Mouse (Mus musculus) myocyte (in vitro differentiated cells): ENCODE measurements around the gene Tssk3. TPM values are rescaled to one million over a fixed set of nuclear protein-coding genes. Genes with fewer than 3 reads are reported as not detected.

Experiments
- H3K27me3 ChIP-seq: one replicate; pipeline ENCODE4 v1.6.1; 2011; ENCODE audit not compliant: control insufficient read depth, insufficient read depth, insufficient read length
- H3K36me3 ChIP-seq: one replicate; pipeline ENCODE4 v1.6.1; 2011; ENCODE audit not compliant: control insufficient read depth, insufficient read depth
- H3K4me2 ChIP-seq: one replicate; pipeline ENCODE4 v1.6.1; 2011; ENCODE audit warnings: low read depth, control low read depth
- H3K4me3 ChIP-seq: one replicate; pipeline ENCODE4 v1.5.1; 2011; ENCODE audit warnings: mild to moderate bottlenecking, control low read depth, moderate library complexity
- H3K79me2 ChIP-seq: one replicate; pipeline ENCODE4 v1.6.1; 2011; ENCODE audit not compliant: control insufficient read depth, insufficient read depth
- H3ac ChIP-seq: one replicate; pipeline ENCODE4 v1.6.1; 2011; ENCODE audit not compliant: control insufficient read depth, insufficient read length
- CEBPB ChIP-seq: IDR thresholded peaks from 2 replicates; pipeline ENCODE4 v1.6.1; 2011; ENCODE audit warnings: mild to moderate bottlenecking, moderate library complexity; ENCODE audit not compliant: poor library complexity, insufficient read depth, severe bottlenecking
- E2F4 ChIP-seq: IDR thresholded peaks from one replicate; pipeline ENCODE4 v1.6.1; 2011; ENCODE audit warnings: mild to moderate bottlenecking, control low read depth, moderate library complexity; ENCODE audit not compliant: insufficient read depth
- MAX ChIP-seq: IDR thresholded peaks from one replicate; pipeline ENCODE4 v1.6.1; 2011; ENCODE audit warnings: low read depth, mild to moderate bottlenecking, control low read depth
- MYOD1 ChIP-seq, 3 experiments: IDR thresholded peaks; one replicate each; pipeline ENCODE4 v1.6.1; 2011; ENCODE audit warnings: control low read depth in 2 of 3, low read depth in 2 of 3, mild to moderate bottlenecking in 2 of 3, moderate library complexity in 1 of 3; ENCODE audit not compliant: insufficient read length in 2 of 3, control insufficient read depth in 1 of 3
- MYOG ChIP-seq, 3 experiments: IDR thresholded peaks; one replicate each; pipeline ENCODE4 v1.6.1; 2011; ENCODE audit warnings: control low read depth in 2 of 3, low read depth in 2 of 3, mild to moderate bottlenecking in 2 of 3; ENCODE audit not compliant: insufficient read length in 2 of 3, control insufficient read depth in 1 of 3, insufficient read depth in 1 of 3
- POLR2A ChIP-seq: IDR thresholded peaks from one replicate; pipeline ENCODE4 v1.6.1; 2011; ENCODE audit warnings: low read depth, mild to moderate bottlenecking, control low read depth, moderate library complexity; ENCODE audit not compliant: insufficient read length
- POLR2AphosphoS2 ChIP-seq: IDR thresholded peaks from one replicate; pipeline ENCODE4 v1.6.1; 2011; ENCODE audit warnings: low read depth, control low read depth; ENCODE audit not compliant: insufficient read length
- REST ChIP-seq: IDR thresholded peaks from one replicate; pipeline ENCODE4 v1.6.1; 2011; ENCODE audit warnings: mild to moderate bottlenecking, control low read depth, moderate library complexity; ENCODE audit not compliant: insufficient read depth, insufficient read length
- SRF ChIP-seq: IDR thresholded peaks from one replicate; pipeline ENCODE4 v1.6.1; 2011; ENCODE audit warnings: low read depth; ENCODE audit not compliant: control insufficient read depth, insufficient read length
- TCF12 ChIP-seq: IDR thresholded peaks from one replicate; pipeline ENCODE4 v1.6.1; 2011; ENCODE audit warnings: mild to moderate bottlenecking, control low read depth; ENCODE audit not compliant: poor library complexity, insufficient read depth, severe bottlenecking
- TCF3 ChIP-seq: IDR thresholded peaks from one replicate; pipeline ENCODE4 v1.6.1; 2011; ENCODE audit warnings: low read depth, control low read depth; ENCODE audit not compliant: insufficient read length
- USF1 ChIP-seq: IDR thresholded peaks from one replicate; pipeline ENCODE4 v1.6.1; 2011; ENCODE audit warnings: low read depth, mild to moderate bottlenecking, control low read depth, moderate library complexity
- polyA plus RNA-seq: library from polyadenylated mRNA; unstranded; fragments of >200 nt; fragmentation: generic; extraction: Trizol; gene quantifications from one replicate; pipeline ENCODE4 v1.2.1, GENCODE M21; 2012; ENCODE audit warnings: missing spikeins

Tssk3 gene
- polyA plus RNA-seq, 1 experiment, result not detected

- TF ChIP-seq REST (no peak), MYOD1 (IDR thresholded peaks at IDR 0.05; ENCODE audit: control insufficient read depth in 1 of 3, insufficient read length in 2 of 3, low read depth in 2 of 3) (no peak), POLR2AphosphoS2 (no peak), MYOG (IDR thresholded peaks at IDR 0.05; ENCODE audit: control insufficient read depth in 1 of 3, insufficient read depth in 1 of 3, insufficient read length in 2 of 3, low read depth in 2 of 3) (no peak), MAX (no peak), POLR2A (no peak), E2F4 (no peak), TCF12 (no peak), CEBPB (no peak), SRF (no peak), TCF3 (no peak), USF1 (no peak)
- Histone ChIP-seq H3K4me2 (no peak overlapping the region), H3K4me3 (no peak overlapping the region), H3K27me3 (no peaks in the 10 kb centered on the region), H3K36me3 (no peaks in the 10 kb centered on the region), H3K79me2 (no peaks in the 10 kb centered on the region), H3ac (no peak overlapping the region)
Observed at GRCm38 (mm10) chr4:129507434-129508236, 16.8 kb upstream of the Tssk3 start.

- Histone ChIP-seq H3K27me3 (no peaks in the 10 kb centered on the region), H3K79me2 (no peaks in the 10 kb centered on the region), H3K36me3 (no peaks in the 10 kb centered on the region), H3K4me2 (no peak overlapping the region), H3K4me3 (no peak overlapping the region), H3ac (no peak overlapping the region)
- no peak for TF ChIP-seq REST
- no peak for TF ChIP-seq POLR2AphosphoS2
Observed at GRCm38 (mm10) chr4:129505511-129505910, 14.7 kb upstream of the Tssk3 start.

- no peak overlapping the region for H3K4me2 ChIP-seq
- H3K36me3 ChIP-seq, result no peaks in the 10 kb centered on the region
- H3K79me2 ChIP-seq, result no peaks in the 10 kb centered on the region
- H3K4me3 ChIP-seq, result no peak overlapping the region
- no peak for TF ChIP-seq MAX
- no peak for TF ChIP-seq E2F4
- TF ChIP-seq MYOG (IDR thresholded peaks at IDR 0.05; ENCODE audit: control insufficient read depth in 1 of 3, insufficient read depth in 1 of 3, insufficient read length in 2 of 3, low read depth in 2 of 3), result no peak
- TF ChIP-seq TCF3, result no peak
- H3K27me3 ChIP-seq, result no peaks in the 10 kb centered on the region
- H3ac ChIP-seq, result no peak overlapping the region
Observed at GRCm38 (mm10) chr4:129502901-129503444, 12.2 kb upstream of the Tssk3 start.

GRCm38 (mm10) chr4:129502327-129502888 lies 11.6 kb upstream of the Tssk3 start:
- Histone ChIP-seq H3K36me3 (no peaks in the 10 kb centered on the region), H3K4me3 (no peak overlapping the region), H3ac (no peak overlapping the region), H3K27me3 (no peaks in the 10 kb centered on the region), H3K4me2 (no peak overlapping the region), H3K79me2 (no peaks in the 10 kb centered on the region)
- TF ChIP-seq E2F4 (no peak), MYOD1 (IDR thresholded peaks at IDR 0.05; ENCODE audit: control insufficient read depth in 1 of 3, insufficient read length in 2 of 3, low read depth in 2 of 3) (no peak), TCF3 (no peak)

- Histone ChIP-seq H3K36me3 (no peaks in the 10 kb centered on the region), H3K79me2 (no peaks in the 10 kb centered on the region), H3K4me2 (peak overlapping the region; percentile 8), H3ac (no peak overlapping the region), H3K27me3 (no peaks in the 10 kb centered on the region), H3K4me3 (no peak overlapping the region)
- TF ChIP-seq MAX (no peak), USF1 (no peak), REST (no peak), POLR2A (no peak), TCF12 (no peak), CEBPB (no peak), E2F4 (no peak), POLR2AphosphoS2 (no peak), MYOG (IDR thresholded peaks at IDR 0.05; ENCODE audit: control insufficient read depth in 1 of 3, insufficient read depth in 1 of 3, insufficient read length in 2 of 3, low read depth in 2 of 3) (no peak), MYOD1 (IDR thresholded peaks at IDR 0.05; ENCODE audit: control insufficient read depth in 1 of 3, insufficient read length in 2 of 3, low read depth in 2 of 3) (no peak), TCF3 (no peak), SRF (no peak)
Observed at GRCm38 (mm10) chr4:129500607-129501566, 10.1 kb upstream of the Tssk3 start.
